Mouse (Mus musculus) liver, embryonic 11.5 days (tissue): ENCODE measurements around the gene Cdk5r2. TPM values are rescaled to one million over a fixed set of nuclear protein-coding genes. Genes with fewer than 3 reads are reported as not detected.
A peak's percentile ranks its signal among the peaks of the same experiment; 100 is the strongest.
"Not testable (repeated sequence)": the region's sequence is repeated elsewhere in the genome, so short reads cannot be mapped to it uniquely, and the experiment has no call there.

Experiments
- ATAC-seq: fragments of 200-750 bp; cut with Nextera tagmentation; replicated peaks from 2 replicates; pipeline ENCODE4 v1.8.0; 2017; ENCODE audit warnings: moderate number of reproducible peaks, mild to moderate bottlenecking, moderate TSS enrichment, moderate library complexity; ENCODE audit not compliant: low FRiP score
- DNase-seq: peaks from one replicate; pipeline ENCODE4 v3.0.0-alpha.2; 2017; ENCODE audit warnings: low spot score
- H3K27ac ChIP-seq: fragments of 300-500 bp; sonication (generic); 2 replicates; pipeline ENCODE4 v1.5.1; 2014; ENCODE audit warnings: mild to moderate bottlenecking, low read depth, low read length, control low read depth
- H3K27me3 ChIP-seq: fragments of 300-500 bp; sonication (generic); replicated peaks from 2 replicates; pipeline ENCODE4 v1.6.1; 2014; ENCODE audit warnings: low read length, mixed read lengths; ENCODE audit not compliant: control insufficient read depth, insufficient read depth
- H3K36me3 ChIP-seq: fragments of 300-500 bp; sonication (generic); 2 replicates; pipeline ENCODE4 v1.6.1; 2014; ENCODE audit warnings: mild to moderate bottlenecking, low read length, moderate library complexity, mixed read lengths; ENCODE audit not compliant: control insufficient read depth, insufficient read depth
- H3K4me1 ChIP-seq: fragments of 300-500 bp; sonication (generic); replicated peaks from 2 replicates; pipeline ENCODE4 v1.6.1; 2014; ENCODE audit warnings: low read length, mixed read lengths; ENCODE audit not compliant: control insufficient read depth, insufficient read depth
- H3K4me2 ChIP-seq: fragments of 300-500 bp; sonication (generic); 2 replicates; pipeline ENCODE4 v1.6.1; 2014; ENCODE audit warnings: mild to moderate bottlenecking, control low read depth, moderate library complexity
- H3K4me3 ChIP-seq: fragments of 300-500 bp; sonication (generic); 2 replicates; pipeline ENCODE4 v1.5.1; 2014; ENCODE audit warnings: low read depth, low read length, control low read depth
- H3K9ac ChIP-seq: fragments of 300-500 bp; sonication (generic); 2 replicates; pipeline ENCODE4 v1.6.1; 2014; ENCODE audit warnings: low read depth, low read length, control low read depth
- H3K9me3 ChIP-seq: fragments of 300-500 bp; sonication (generic); 2 replicates; pipeline ENCODE4 v1.6.1; 2016; ENCODE audit warnings: low read length, inconsistent platforms, mixed read lengths; ENCODE audit not compliant: control insufficient read depth
- WGBS: fragments of 180-500 bp; shearing (Covaris S2); extraction: QIAGEN DNeasy Blood & Tissue Kit; methylation state at CpG from one replicate; pipeline ENCODE4 v1.1.7; 2014; 5-methylcytosine and 5-hydroxymethylcytosine counted together
- polyA plus RNA-seq: library from polyadenylated mRNA; unstranded; fragments of >200 nt; fragmentation: Nextera tagmentation; extraction: Ambion mirVana; gene quantifications from 2 replicates; pipeline ENCODE4 v1.2.1, GENCODE M21; 2014

The Cdk5r2 gene
- polyA plus RNA-seq, 1 experiment from 2014 or later, result 0.36 TPM

DNA sequence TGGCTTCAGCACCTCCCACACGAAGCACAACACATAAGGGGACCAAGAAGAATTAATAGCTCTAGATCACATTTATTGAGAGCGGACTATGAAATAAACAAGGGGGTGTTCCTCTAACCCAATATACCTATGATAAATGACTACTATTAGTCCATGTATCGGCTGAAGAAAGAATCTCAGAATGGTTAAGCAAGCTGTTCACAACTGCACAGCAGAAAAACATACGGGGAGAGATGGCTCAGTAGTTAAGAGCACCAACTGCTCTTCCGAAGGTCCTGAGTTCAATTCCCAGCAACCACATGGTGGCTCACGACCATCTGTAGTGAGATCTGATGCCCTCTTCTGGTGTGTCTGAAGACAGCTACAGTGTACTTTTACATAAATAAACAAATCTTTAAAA lies 38.8 kb upstream of the Cdk5r2 start:
- H3K9me3 ChIP-seq, H3K27ac ChIP-seq, DNase-seq, H3K4me2 ChIP-seq, ATAC-seq, H3K9ac ChIP-seq, H3K36me3 ChIP-seq, H3K4me1 ChIP-seq, H3K4me3 ChIP-seq: not testable (repeated sequence)
- H3K27me3 ChIP-seq, result peaks cover 11% of the 10 kb centered on the region
- 87% methylated on average over 6 of the region's 6 CpGs for WGBS

DNA sequence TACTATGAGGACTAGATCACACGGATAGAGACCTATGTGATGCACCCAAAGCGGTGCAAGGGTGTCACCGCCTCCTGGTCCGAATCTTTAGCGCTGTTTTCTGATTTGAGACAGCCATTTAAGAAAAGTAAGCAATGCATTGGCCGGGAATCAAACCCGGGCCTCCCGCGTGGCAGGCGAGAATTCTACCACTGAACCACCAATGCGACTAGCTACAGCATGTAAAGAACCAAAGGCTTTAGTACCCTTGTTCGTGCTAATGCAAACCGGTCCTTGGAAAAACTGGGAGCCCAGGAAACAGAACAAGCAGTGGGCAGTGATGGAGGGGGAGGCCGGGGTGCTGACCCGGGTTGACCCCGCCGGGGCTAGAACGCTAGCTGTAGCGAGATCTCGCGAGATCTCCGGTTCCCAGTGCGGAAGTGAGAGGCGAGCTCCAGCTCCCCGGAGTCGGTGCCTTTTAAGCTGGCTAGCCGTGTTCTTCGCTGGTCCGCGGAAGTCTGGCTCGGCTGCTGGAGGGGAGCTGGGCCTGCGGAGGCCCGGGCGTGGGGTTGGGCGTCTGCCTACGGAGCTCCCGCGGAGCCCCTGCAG lies 38.0 kb upstream of the Cdk5r2 start:
- H3K27ac ChIP-seq, result peak overlapping the region; percentile 74

DNA sequence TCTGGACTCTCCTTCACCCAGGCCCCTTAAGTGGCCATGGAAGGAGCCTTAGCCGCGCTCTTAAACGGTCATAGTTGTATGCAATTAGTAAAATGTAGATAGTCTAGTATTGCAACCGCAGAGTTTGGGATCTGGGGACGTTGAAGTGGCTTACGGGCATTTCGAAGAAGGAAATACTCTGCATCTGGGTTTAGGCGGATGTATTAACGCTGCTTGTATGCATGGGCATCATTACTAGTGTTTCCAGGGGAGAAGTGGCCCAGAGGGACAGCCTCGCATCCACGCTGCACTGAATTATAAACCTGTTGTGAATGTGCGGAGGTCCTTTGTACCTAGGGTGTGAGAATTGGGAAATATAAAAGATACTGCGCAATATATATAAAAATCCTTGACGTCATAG lies 37.5 kb upstream of the Cdk5r2 start:
- Histone ChIP-seq H3K27ac (peak overlapping the region; percentile 74), H3K9ac (peak overlapping the region; percentile 85), H3K4me1 (0 out of 2 replicates have a peak, but pooled peaks cover 2% of the 10 kb centered on the region), H3K36me3 (no peaks in the 10 kb centered on the region), H3K9me3 (no peaks in the 10 kb centered on the region), H3K4me3 (peak overlapping the region; percentile 76), H3K27me3 (no peaks in the 10 kb centered on the region), H3K4me2 (peak overlapping the region; percentile 72)
- DNase-seq (no peak), ATAC-seq (peak; percentile 6)
- WGBS, result 17% methylated on average over 14 of the region's 14 CpGs

More for the DNA sequence above, 38.0 kb upstream of the Cdk5r2 start:
- Histone ChIP-seq H3K36me3 (no peaks in the 10 kb centered on the region), H3K9me3 (no peaks in the 10 kb centered on the region), H3K9ac (peak overlapping the region; percentile 85), H3K27me3 (peaks cover 5% of the 10 kb centered on the region; the same call in 1 of the 2 replicates), H3K4me2 (peak overlapping the region; percentile 72), H3K4me1 (0 out of 2 replicates have a peak, but pooled peaks cover 2% of the 10 kb centered on the region), H3K4me3 (peak overlapping the region; percentile 76)
- peak; percentile 87 for DNase-seq
- ATAC-seq, result peak; percentile 88
- WGBS, result 7% methylated on average over 38 of the region's 38 CpGs

DNA sequence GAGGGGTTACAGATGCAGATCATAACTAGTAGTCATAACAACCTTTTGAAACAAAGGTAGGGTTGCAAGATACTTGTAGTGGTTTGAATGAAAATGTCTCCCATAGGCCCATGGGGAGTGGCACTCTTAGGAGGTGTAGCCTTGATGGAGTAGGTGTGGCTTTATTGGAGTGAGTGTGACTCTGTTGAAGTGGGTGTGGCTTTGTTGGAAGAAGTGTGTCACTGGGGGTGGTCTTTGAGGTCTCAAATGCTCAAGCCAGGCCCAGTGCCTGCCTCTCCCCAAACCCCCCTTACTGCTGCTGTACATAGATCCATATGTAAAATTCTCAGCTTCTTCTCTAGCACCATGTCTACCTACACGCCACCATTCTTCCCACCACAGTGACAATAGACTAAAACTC lies 36.2 kb upstream of the Cdk5r2 start:
- no peaks in the 10 kb centered on the region for H3K9me3 ChIP-seq
- H3K4me1 ChIP-seq, result 0 out of 2 replicates have a peak, but pooled peaks cover 2% of the 10 kb centered on the region
- H3K4me3 ChIP-seq, result no peak overlapping the region
- ATAC-seq (no peak), DNase-seq (no peak)
- no peak overlapping the region for H3K4me2 ChIP-seq
- H3K27ac ChIP-seq, result no peak overlapping the region
- WGBS, result 100% methylated on average over 1 of the region's 1 CpGs
- no peaks in the 10 kb centered on the region for H3K27me3 ChIP-seq
- no peak overlapping the region for H3K9ac ChIP-seq
- no peaks in the 10 kb centered on the region for H3K36me3 ChIP-seq

DNA sequence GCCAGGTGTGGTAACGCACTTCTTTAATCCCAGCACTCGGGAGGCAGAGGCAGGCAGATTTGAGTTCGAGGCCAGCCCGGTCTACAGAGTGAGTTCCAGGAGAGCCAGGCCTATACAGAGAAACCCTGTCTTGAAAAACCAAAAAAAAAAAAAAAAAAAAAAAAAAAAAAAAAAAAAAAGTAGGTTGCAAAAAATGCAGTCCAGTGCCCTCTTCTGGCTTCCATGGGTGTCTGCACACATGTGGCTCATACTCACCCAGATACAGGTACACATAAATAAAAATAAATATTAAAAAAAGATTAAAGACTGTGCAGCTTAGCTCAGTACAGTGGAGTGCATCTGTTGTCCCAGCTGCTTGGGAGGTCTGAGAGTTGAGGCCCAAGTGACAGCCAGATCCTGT lies 31.1 kb upstream of the Cdk5r2 start:
- H3K36me3 ChIP-seq, DNase-seq, H3K4me2 ChIP-seq, H3K9ac ChIP-seq, ATAC-seq, H3K4me3 ChIP-seq, H3K9me3 ChIP-seq, H3K27ac ChIP-seq, H3K27me3 ChIP-seq, H3K4me1 ChIP-seq: not testable (repeated sequence)
- WGBS, result 76% methylated on average over 4 of the region's 4 CpGs

DNA sequence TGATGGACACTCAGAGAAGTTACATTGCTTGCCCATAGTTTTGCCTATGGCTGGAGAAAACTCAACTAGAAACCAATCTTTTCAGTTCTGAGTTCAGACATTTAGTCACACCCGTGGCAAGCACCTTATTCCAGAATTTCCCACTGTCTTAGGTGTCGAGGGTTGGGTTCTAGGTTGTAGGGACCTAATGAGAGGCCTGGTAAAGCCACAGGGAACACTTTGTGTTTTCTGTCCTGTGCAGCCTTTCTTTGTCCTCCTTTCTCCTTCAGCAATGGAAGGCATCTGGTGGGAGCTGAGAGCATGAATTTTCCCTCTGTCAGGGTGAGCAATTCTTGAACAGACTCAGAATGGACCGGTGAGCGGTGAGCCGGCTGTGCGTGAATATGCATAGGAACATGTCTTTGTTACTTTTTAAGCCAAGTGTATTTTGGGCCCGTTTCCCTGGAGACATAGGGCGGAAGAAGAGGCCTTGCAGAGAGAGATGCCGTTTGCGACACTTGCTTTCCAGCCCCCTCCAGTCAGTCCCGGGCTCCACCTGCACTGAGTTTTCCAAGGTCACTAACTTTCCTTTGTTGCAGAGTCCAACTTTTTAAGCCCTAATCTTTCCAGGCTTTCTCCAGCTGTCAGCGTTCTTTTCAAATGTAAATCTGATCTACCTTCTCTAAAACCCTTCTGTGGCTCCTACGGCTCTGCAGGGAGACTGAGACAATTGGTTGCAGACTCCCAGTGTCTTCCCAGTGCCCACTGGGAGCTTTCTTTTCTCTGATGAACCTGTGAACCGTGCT lies 30.0 kb upstream of the Cdk5r2 start:
- Histone ChIP-seq H3K36me3 (no peaks in the 10 kb centered on the region), H3K9ac (no peak overlapping the region), H3K4me1 (no peaks in the 10 kb centered on the region), H3K27me3 (no peaks in the 10 kb centered on the region; the same call in 1 of the 2 replicates), H3K9me3 (no peaks in the 10 kb centered on the region), H3K27ac (no peak overlapping the region), H3K4me2 (no peak overlapping the region), H3K4me3 (no peak overlapping the region)
- WGBS, result 46% methylated on average over 14 of the region's 14 CpGs
- DNase-seq (no peak), ATAC-seq (no peak)

DNA sequence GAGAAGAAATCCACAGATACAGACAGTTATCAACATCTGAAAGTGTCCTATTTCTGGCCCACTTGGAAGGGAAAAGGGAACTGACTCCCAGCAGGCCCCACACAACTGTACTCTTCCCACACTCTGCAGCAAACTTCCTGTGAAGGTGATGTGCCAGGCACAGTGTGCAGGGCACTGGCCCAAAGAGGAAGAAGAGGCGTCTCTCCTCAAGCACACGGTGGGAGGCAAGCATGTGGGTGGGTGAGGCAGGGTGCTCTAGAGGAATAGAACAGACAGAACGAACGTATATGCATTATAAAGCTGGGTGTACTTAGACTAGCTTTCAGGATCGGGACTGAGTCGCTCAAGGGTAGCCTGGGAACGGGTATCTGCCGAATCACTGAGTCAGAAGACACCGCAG lies 24.7 kb upstream of the Cdk5r2 start:
- Histone ChIP-seq H3K9me3 (no peaks in the 10 kb centered on the region), H3K4me2 (no peak overlapping the region), H3K27ac (no peak overlapping the region), H3K4me1 (no peaks in the 10 kb centered on the region), H3K27me3 (no peaks in the 10 kb centered on the region), H3K9ac (no peak overlapping the region), H3K36me3 (no peaks in the 10 kb centered on the region), H3K4me3 (no peak overlapping the region)
- no peak for ATAC-seq
- DNase-seq, result no peak
- WGBS, result 70% methylated on average over 9 of the region's 9 CpGs

DNA sequence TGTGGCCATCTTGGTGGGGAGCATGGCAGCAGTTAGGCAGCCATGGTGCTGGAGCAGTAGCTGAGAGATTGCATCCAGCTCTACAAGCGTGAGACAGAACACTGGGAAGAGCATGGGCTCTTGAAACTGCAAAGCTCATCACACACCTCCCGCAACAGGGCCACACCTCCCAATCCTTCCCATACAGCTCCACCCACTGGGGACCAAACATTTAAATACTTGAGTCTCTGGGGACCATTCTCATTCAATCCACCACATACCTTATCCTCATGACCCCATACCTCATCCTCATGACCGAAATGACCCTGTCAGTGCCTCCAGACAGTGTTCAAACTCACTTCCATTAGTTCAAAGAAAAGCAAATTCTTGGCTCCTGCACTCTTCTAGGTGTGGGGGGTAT lies 21.5 kb upstream of the Cdk5r2 start:
- no peaks in the 10 kb centered on the region for H3K4me1 ChIP-seq
- ATAC-seq (no peak), DNase-seq (no peak)
- no peak overlapping the region for H3K27ac ChIP-seq
- no peak overlapping the region for H3K9ac ChIP-seq
- H3K27me3 ChIP-seq, result no peaks in the 10 kb centered on the region; the same call in 1 of the 2 replicates
- no peaks in the 10 kb centered on the region for H3K9me3 ChIP-seq
- no peaks in the 10 kb centered on the region for H3K36me3 ChIP-seq
- no peak overlapping the region for H3K4me3 ChIP-seq
- no peak overlapping the region for H3K4me2 ChIP-seq
- WGBS, result 75% methylated on average over 3 of the region's 3 CpGs

DNA sequence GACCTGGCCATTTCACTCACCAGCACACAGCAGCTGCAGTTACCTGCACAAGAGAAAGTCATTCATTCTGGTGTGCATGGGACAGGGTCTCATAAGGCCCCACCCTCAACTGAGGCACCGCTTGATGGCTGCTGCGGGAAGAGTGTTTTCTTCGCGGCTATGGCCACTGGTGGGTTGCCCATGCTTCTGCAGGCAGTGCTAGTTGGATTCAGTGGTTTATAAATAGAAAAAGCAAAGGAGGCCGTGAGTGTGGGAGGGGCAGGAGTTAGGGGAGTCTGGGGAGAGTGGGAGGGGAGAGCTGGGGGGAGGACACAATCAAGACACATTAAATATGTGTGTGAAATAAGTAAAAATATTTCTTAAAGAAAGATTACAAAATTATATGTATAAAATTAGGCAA lies 11.6 kb upstream of the Cdk5r2 start:
- H3K27me3 ChIP-seq, result peaks cover 14% of the 10 kb centered on the region
- H3K36me3 ChIP-seq, result no peaks in the 10 kb centered on the region
- ATAC-seq, result no peak
- WGBS, result 71% methylated on average over 5 of the region's 5 CpGs
- no peaks in the 10 kb centered on the region for H3K9me3 ChIP-seq
- no peak overlapping the region for H3K9ac ChIP-seq
- no peak for DNase-seq
- H3K27ac ChIP-seq, result no peak overlapping the region
- H3K4me3 ChIP-seq, result no peak overlapping the region
- H3K4me2 ChIP-seq, result no peak overlapping the region
- no peaks in the 10 kb centered on the region for H3K4me1 ChIP-seq
